Mouse (Mus musculus): Measurements from ENCODE around the gene Gm13278. TPM values are rescaled to one million over a fixed set of nuclear protein-coding genes. Genes with fewer than 3 reads are reported as not detected.
A peak's percentile ranks its signal among the peaks of the same experiment; 100 is the strongest.

Gm13278 gene
- total and polyA plus RNA-seq, 2 experiments from 2014 or later = not detected

DNA sequence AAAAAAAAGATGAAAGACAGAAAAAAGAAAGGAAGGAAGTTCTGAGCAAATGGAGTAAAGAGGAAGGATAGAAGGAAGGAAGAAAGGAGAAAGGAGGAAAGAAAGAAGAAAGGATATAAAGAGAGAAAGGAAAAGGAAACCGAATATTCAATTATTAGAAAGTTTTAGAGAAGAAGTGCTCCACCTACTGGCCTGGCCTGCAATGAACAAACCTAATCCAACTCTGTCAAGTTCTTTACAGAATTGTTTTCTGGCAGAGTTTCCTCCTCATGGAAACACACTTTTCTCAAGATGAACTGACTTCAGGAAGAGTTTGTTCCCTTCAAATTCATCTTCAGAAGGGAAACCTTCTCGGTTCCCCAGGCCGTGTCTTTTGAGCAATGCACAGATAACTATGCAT is 47.5 kb downstream of the Gm13278 start:
- ATAC-seq (ENCODE audit: low FRiP score) (no peak), DNase-seq (ENCODE audit: low spot score) (peak; percentile 21)
- Histone ChIP-seq H3K27me3 (ENCODE audit: insufficient read depth, low read length) (no peaks in the 10 kb centered on the region), H3K27ac (ENCODE audit: low read depth, low read length) (no peak overlapping the region), H3K4me2 (ENCODE audit: low read depth, low read length, poor library complexity, severe bottlenecking) (no peak overlapping the region), H3K4me3 (ENCODE audit: low read depth, low read length) (no peak overlapping the region), H3K4me1 (ENCODE audit: insufficient read depth, low read length) (no peaks in the 10 kb centered on the region), H3K36me3 (ENCODE audit: insufficient read depth, low read length) (no peaks in the 10 kb centered on the region), H3K9me3 (ENCODE audit: low read length) (no peaks in the 10 kb centered on the region), H3K9ac (replicated peaks; ENCODE audit: low read length, poor library complexity, severe bottlenecking) (no peak overlapping the region)
- 53% methylated on average over 3 of the region's 3 CpGs for WGBS
- peak; percentile 71 for TF ChIP-seq CTCF (IDR thresholded peaks at IDR 0.05)

DNA sequence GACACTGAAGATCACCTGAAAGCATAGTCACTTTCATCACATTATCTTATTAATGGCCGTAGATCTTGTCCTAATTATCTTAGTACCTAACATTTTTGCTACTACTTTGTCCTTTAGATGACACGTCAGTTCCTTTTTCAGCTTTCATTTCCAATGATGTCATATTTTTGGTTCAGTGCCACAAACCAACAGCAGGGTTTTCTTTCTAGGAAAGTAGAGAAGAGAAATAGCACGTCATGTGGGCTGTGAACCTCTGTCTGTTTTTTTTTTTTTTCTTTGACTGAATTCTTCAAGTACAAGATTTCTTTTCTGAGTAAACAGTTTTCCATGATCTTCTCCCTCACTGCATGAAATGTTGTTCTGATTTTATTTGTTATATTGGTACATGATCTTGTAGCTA is 48.7 kb downstream of the Gm13278 start:
- ATAC-seq (ENCODE audit: low FRiP score) (no peak), DNase-seq (ENCODE audit: low spot score) (no peak)
- no peaks in the 10 kb centered on the region for H3K36me3 ChIP-seq (ENCODE audit: insufficient read depth, low read length)
- TF ChIP-seq CTCF (IDR thresholded peaks at IDR 0.05) = no peak
- H3K4me1 ChIP-seq (ENCODE audit: insufficient read depth, low read length) = no peaks in the 10 kb centered on the region
- no peak overlapping the region for H3K27ac ChIP-seq (ENCODE audit: low read depth, low read length)
- no peaks in the 10 kb centered on the region for H3K9me3 ChIP-seq (ENCODE audit: low read length)
- no peak overlapping the region for H3K9ac ChIP-seq (replicated peaks; ENCODE audit: low read length, poor library complexity, severe bottlenecking)
- WGBS = 86% methylated on average over 3 of the region's 3 CpGs
- H3K4me2 ChIP-seq (ENCODE audit: low read depth, low read length, poor library complexity, severe bottlenecking) = no peak overlapping the region
- H3K27me3 ChIP-seq (ENCODE audit: insufficient read depth, low read length) = no peaks in the 10 kb centered on the region
- H3K4me3 ChIP-seq (ENCODE audit: low read depth, low read length) = no peak overlapping the region

DNA sequence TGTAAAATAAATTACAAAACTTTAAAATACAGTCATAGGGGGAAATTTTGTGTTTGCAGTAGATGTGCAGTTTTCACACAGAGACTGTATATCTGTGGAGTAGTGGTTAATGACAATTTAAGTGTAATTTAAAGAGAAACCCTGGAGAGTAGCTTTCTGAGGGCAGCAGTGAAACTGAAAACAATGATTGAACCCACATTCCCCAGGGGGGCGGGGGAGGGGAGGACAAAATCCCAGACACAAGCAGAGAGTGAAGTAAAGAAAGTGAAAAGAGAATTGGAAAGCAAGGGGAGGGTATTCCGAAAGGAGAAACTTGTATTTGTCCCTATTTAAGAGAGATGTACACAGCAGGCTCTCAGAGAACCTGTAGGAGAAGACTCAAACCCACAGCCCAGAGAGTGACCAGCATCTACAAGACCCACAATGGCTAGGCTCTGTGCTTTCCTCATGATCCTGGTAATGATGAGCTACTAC is 50.1 kb downstream of the Gm13278 start, which contains the start of gene Ifna4:
Gene Ifna4, plus strand, starts transcription at position 424 of the 474 bp plus-strand sequence.
- TF ChIP-seq CTCF (IDR thresholded peaks at IDR 0.05) = no peak
- Histone ChIP-seq H3K4me3 (ENCODE audit: low read depth, low read length) (no peak within 1 kb of the TSS), H3K36me3 (ENCODE audit: insufficient read depth, low read length) (no peaks in the 10 kb centered on the region), H3K9ac (replicated peaks; ENCODE audit: low read length, poor library complexity, severe bottlenecking) (no peak within 1 kb of the TSS), H3K4me1 (ENCODE audit: insufficient read depth, low read length) (no peaks in the 10 kb centered on the region), H3K4me2 (ENCODE audit: low read depth, low read length, poor library complexity, severe bottlenecking) (no peak within 1 kb of the TSS), H3K27me3 (ENCODE audit: insufficient read depth, low read length) (no peaks in the 10 kb centered on the region), H3K27ac (ENCODE audit: low read depth, low read length) (no peak within 1 kb of the TSS), H3K9me3 (ENCODE audit: low read length) (no peaks in the 10 kb centered on the region)
- ATAC-seq (ENCODE audit: low FRiP score) (no peak), DNase-seq (ENCODE audit: low spot score) (no peak)
- 41% methylated on average over 2 of the region's 2 CpGs for WGBS

Other genes starting within 250 kb of the Gm13278 start
Only the 30 nearest of the 31 such genes appear.
- gene Ifna14, start 219.8 kb upstream of the Gm13278 start, total RNA-seq (2014; rRNA removed) = not detected in 2 replicates
- gene Ifna14, start 219.8 kb upstream of the Gm13278 start, polyA plus RNA-seq (2015; fragmentation: Nextera tagmentation; extraction: Ambion mirVana) = not detected in 2 replicates
- not detected in 2 replicates for gene Ifna9, start 199.2 kb upstream of the Gm13278 start, total RNA-seq (2014; rRNA removed)
- gene Ifna9, start 199.2 kb upstream of the Gm13278 start, polyA plus RNA-seq (2015; fragmentation: Nextera tagmentation; extraction: Ambion mirVana) = not detected in 2 replicates
- gene Ifna12, start 188.2 kb upstream of the Gm13278 start, total RNA-seq (2014; rRNA removed) = not detected in 2 replicates
- not detected in 2 replicates for gene Ifna12, start 188.2 kb upstream of the Gm13278 start, polyA plus RNA-seq (2015; fragmentation: Nextera tagmentation; extraction: Ambion mirVana)
- gene C87499, start 157.1 kb upstream of the Gm13278 start, total RNA-seq (2014; rRNA removed) = not detected in 2 replicates
- gene C87499, start 157.1 kb upstream of the Gm13278 start, polyA plus RNA-seq (2015; fragmentation: Nextera tagmentation; extraction: Ambion mirVana) = not detected in 2 replicates
- not detected in 2 replicates for gene Ifna13, start 147.1 kb upstream of the Gm13278 start, total RNA-seq (2014; rRNA removed)
- not detected in 2 replicates for gene Ifna13, start 147.1 kb upstream of the Gm13278 start, polyA plus RNA-seq (2015; fragmentation: Nextera tagmentation; extraction: Ambion mirVana)
- not detected in 2 replicates for gene Ifna16, start 114.6 kb upstream of the Gm13278 start, total RNA-seq (2014; rRNA removed)
- not detected in 2 replicates for gene Ifna16, start 114.6 kb upstream of the Gm13278 start, polyA plus RNA-seq (2015; fragmentation: Nextera tagmentation; extraction: Ambion mirVana)
- gene Ifna2, start 107.6 kb upstream of the Gm13278 start, total RNA-seq (2014; rRNA removed) = not detected in 2 replicates
- not detected in 2 replicates for gene Ifna2, start 107.6 kb upstream of the Gm13278 start, polyA plus RNA-seq (2015; fragmentation: Nextera tagmentation; extraction: Ambion mirVana)
- gene Ifnab, start 100.2 kb upstream of the Gm13278 start, total RNA-seq (2014; rRNA removed) = not detected in 2 replicates
- gene Ifnab, start 100.2 kb upstream of the Gm13278 start, polyA plus RNA-seq (2015; fragmentation: Nextera tagmentation; extraction: Ambion mirVana) = not detected in 2 replicates
- 0.71 TPM in 1 of 2 replicates, not detected in the other for gene Gm26566, start 69.7 kb upstream of the Gm13278 start, total RNA-seq (2014; rRNA removed)
- 0.49 and 1.3 TPM in 2 replicates for gene Gm26566, start 69.7 kb upstream of the Gm13278 start, polyA plus RNA-seq (2015; fragmentation: Nextera tagmentation; extraction: Ambion mirVana)
- gene Klhl9, start 69.1 kb upstream of the Gm13278 start, total RNA-seq (2014; rRNA removed) = 148 and 172 TPM in 2 replicates
- 77.6 and 82.5 TPM in 2 replicates for gene Klhl9, start 69.1 kb upstream of the Gm13278 start, polyA plus RNA-seq (2015; fragmentation: Nextera tagmentation; extraction: Ambion mirVana)
- not detected in 2 replicates for gene Gm13271, start 36.7 kb upstream of the Gm13278 start, total RNA-seq (2014; rRNA removed)
- gene Gm13271, start 36.7 kb upstream of the Gm13278 start, polyA plus RNA-seq (2015; fragmentation: Nextera tagmentation; extraction: Ambion mirVana) = not detected in 2 replicates
- not detected in 2 replicates for gene Gm13283, start 31.4 kb upstream of the Gm13278 start, total RNA-seq (2014; rRNA removed)
- gene Gm13283, start 31.4 kb upstream of the Gm13278 start, polyA plus RNA-seq (2015; fragmentation: Nextera tagmentation; extraction: Ambion mirVana) = not detected in 2 replicates
- not detected in 2 replicates for gene Gm13290, start 17.7 kb upstream of the Gm13278 start, total RNA-seq (2014; rRNA removed)
- gene Gm13290, start 17.7 kb upstream of the Gm13278 start, polyA plus RNA-seq (2015; fragmentation: Nextera tagmentation; extraction: Ambion mirVana) = not detected in 2 replicates
- gene Gm13289, start 14.6 kb upstream of the Gm13278 start, total RNA-seq (2014; rRNA removed) = not detected in 2 replicates
- not detected in 2 replicates for gene Gm13289, start 14.6 kb upstream of the Gm13278 start, polyA plus RNA-seq (2015; fragmentation: Nextera tagmentation; extraction: Ambion mirVana)
- gene Gm13272, start 11.7 kb upstream of the Gm13278 start, total RNA-seq (2014; rRNA removed) = not detected in 2 replicates
- not detected in 2 replicates for gene Gm13272, start 11.7 kb upstream of the Gm13278 start, polyA plus RNA-seq (2015; fragmentation: Nextera tagmentation; extraction: Ambion mirVana)
- not detected in 2 replicates for gene Ifnz, start 9.4 kb upstream of the Gm13278 start, total RNA-seq (2014; rRNA removed)
- gene Ifnz, start 9.4 kb upstream of the Gm13278 start, polyA plus RNA-seq (2015; fragmentation: Nextera tagmentation; extraction: Ambion mirVana) = not detected in 2 replicates
- gene Gm13276, start 5.8 kb upstream of the Gm13278 start, total RNA-seq (2014; rRNA removed) = not detected in 2 replicates
- gene Gm13276, start 5.8 kb upstream of the Gm13278 start, polyA plus RNA-seq (2015; fragmentation: Nextera tagmentation; extraction: Ambion mirVana) = not detected in 2 replicates
- gene Gm13277, start 2.9 kb upstream of the Gm13278 start, total RNA-seq (2014; rRNA removed) = not detected in 2 replicates
- not detected in 2 replicates for gene Gm13277, start 2.9 kb upstream of the Gm13278 start, polyA plus RNA-seq (2015; fragmentation: Nextera tagmentation; extraction: Ambion mirVana)
- not detected in 2 replicates for gene Gm13275, start 2.9 kb downstream of the Gm13278 start, total RNA-seq (2014; rRNA removed)
- gene Gm13275, start 2.9 kb downstream of the Gm13278 start, polyA plus RNA-seq (2015; fragmentation: Nextera tagmentation; extraction: Ambion mirVana) = not detected in 2 replicates
- not detected in 2 replicates for gene Gm13279, start 5.8 kb downstream of the Gm13278 start, total RNA-seq (2014; rRNA removed)
- not detected in 2 replicates for gene Gm13279, start 5.8 kb downstream of the Gm13278 start, polyA plus RNA-seq (2015; fragmentation: Nextera tagmentation; extraction: Ambion mirVana)
- not detected in 2 replicates for gene Gm13285, start 8.1 kb downstream of the Gm13278 start, total RNA-seq (2014; rRNA removed)
- gene Gm13285, start 8.1 kb downstream of the Gm13278 start, polyA plus RNA-seq (2015; fragmentation: Nextera tagmentation; extraction: Ambion mirVana) = not detected in 2 replicates
- not detected in 2 replicates for gene Gm13287, start 11.7 kb downstream of the Gm13278 start, total RNA-seq (2014; rRNA removed)
- gene Gm13287, start 11.7 kb downstream of the Gm13278 start, polyA plus RNA-seq (2015; fragmentation: Nextera tagmentation; extraction: Ambion mirVana) = not detected in 2 replicates
- gene Gm13288, start 14.0 kb downstream of the Gm13278 start, total RNA-seq (2014; rRNA removed) = not detected in 2 replicates
- gene Gm13288, start 14.0 kb downstream of the Gm13278 start, polyA plus RNA-seq (2015; fragmentation: Nextera tagmentation; extraction: Ambion mirVana) = not detected in 2 replicates
- not detected in 2 replicates for gene Ifna7, start 24.7 kb downstream of the Gm13278 start, total RNA-seq (2014; rRNA removed)
- not detected in 2 replicates for gene Ifna7, start 24.7 kb downstream of the Gm13278 start, polyA plus RNA-seq (2015; fragmentation: Nextera tagmentation; extraction: Ambion mirVana)
- gene Ifna11, start 28.4 kb downstream of the Gm13278 start, total RNA-seq (2014; rRNA removed) = not detected in 2 replicates
- gene Ifna11, start 28.4 kb downstream of the Gm13278 start, polyA plus RNA-seq (2015; fragmentation: Nextera tagmentation; extraction: Ambion mirVana) = not detected in 2 replicates
- gene Ifna6, start 35.9 kb downstream of the Gm13278 start, total RNA-seq (2014; rRNA removed) = not detected in 2 replicates
- not detected in 2 replicates for gene Ifna6, start 35.9 kb downstream of the Gm13278 start, polyA plus RNA-seq (2015; fragmentation: Nextera tagmentation; extraction: Ambion mirVana)
- gene Ifna5, start 44.0 kb downstream of the Gm13278 start, total RNA-seq (2014; rRNA removed) = not detected in 2 replicates
- not detected in 2 replicates for gene Ifna5, start 44.0 kb downstream of the Gm13278 start, polyA plus RNA-seq (2015; fragmentation: Nextera tagmentation; extraction: Ambion mirVana)
- gene Ifna4, start 50.3 kb downstream of the Gm13278 start, total RNA-seq (2014; rRNA removed) = not detected in 2 replicates
- not detected in 2 replicates for gene Ifna4, start 50.3 kb downstream of the Gm13278 start, polyA plus RNA-seq (2015; fragmentation: Nextera tagmentation; extraction: Ambion mirVana)
- gene Ifna1, start 58.5 kb downstream of the Gm13278 start, total RNA-seq (2014; rRNA removed) = not detected in 2 replicates
- not detected in 2 replicates for gene Ifna1, start 58.5 kb downstream of the Gm13278 start, polyA plus RNA-seq (2015; fragmentation: Nextera tagmentation; extraction: Ambion mirVana)
- gene Ifne, start 88.7 kb downstream of the Gm13278 start, total RNA-seq (2014; rRNA removed) = not detected in 2 replicates
- not detected in 2 replicates for gene Ifne, start 88.7 kb downstream of the Gm13278 start, polyA plus RNA-seq (2015; fragmentation: Nextera tagmentation; extraction: Ambion mirVana)

Data from midbrain, postnatal 0 days (tissue).